13 mouse cellular contexts compared by ENCODE assay signal in the genomic region with DNA sequence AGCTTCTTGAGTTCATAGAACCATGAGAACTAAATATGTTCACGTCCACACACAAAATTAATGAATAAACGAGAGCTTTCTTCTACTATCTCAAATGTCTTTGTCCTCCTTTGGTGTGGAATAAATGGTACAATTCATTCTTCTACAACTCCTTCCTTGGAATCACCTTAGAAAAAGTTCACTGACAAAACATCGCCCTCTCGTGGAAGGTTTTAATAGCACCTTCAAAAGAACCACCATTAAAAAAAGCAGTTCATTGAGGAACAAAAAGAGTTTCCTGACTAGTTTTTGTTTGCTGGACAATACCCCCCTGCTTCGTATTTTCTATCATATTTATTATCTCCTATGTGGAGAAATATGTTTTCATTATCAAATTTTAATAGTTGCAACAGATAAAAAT. TPM values are rescaled to one million over a fixed set of nuclear protein-coding genes. Genes with fewer than 3 reads are reported as not detected.
DNase-seq lines count a peak whose midpoint lies in the region; ATAC-seq lines count a peak whose summit lies in the region.
"Had no signal": no experiment of that assay in that cellular context is flagged by ENCODE, and none has a peak within 500 bp of the region (broad histone marks: within the 10 kb centered on the region; RNA-seq: fewer than 3 reads in every experiment).

No protein-coding gene starts in this region.

- DNase-seq in cerebellum, postnatal 14 days, result peak; percentile 6 to 17
- DNase-seq in cerebellum, adult 11 months, result no peak
- peak; percentile 12 for DNase-seq in layer of hippocampus, adult 9-10 months (ENCODE audit: low spot score)
- no peak for DNase-seq in layer of hippocampus, adult 8-10 months (ENCODE audit: low spot score in 2 of 2)
- DNase-seq in 416B (ENCODE audit: low read depth), result peak; percentile 19
- peak; percentile 10 for DNase-seq in embryo, embryonic 9.5 days (ENCODE audit: extremely low spot score)
- DNase-seq in yolk sac, embryonic 10.5 days (ENCODE audit: low spot score), result no peak
- DNase-seq: kidney, adult 18-20 months had no signal

- no peak for ATAC-seq in activated CD4-positive, CD25-positive, alpha-beta regulatory T cell, adult 4 months

RNA-seq across cellular contexts. Expression of gene Rergl, which starts 40.7 kb away (rescaled TPM):
- total RNA-seq in layer of hippocampus, adult 8-10 months (2022), result not detected
- not detected for polyA plus RNA-seq in activated CD4-positive, CD25-positive, alpha-beta regulatory T cell, adult 4 months (2017; shearing (Covaris generic))
- total RNA-seq: heart, adult 8-10 months; megakaryocyte, adult 5-6 weeks had no signal
- polyA plus RNA-seq: limb, embryonic 15.5 days; neural tube, embryonic 14.5 days had no signal

Comparison
In these comparisons a context has a peak if more than half of its experiments do, and no peak if none do; other contexts are left out.
1. DNase-seq: peak in cerebellum, postnatal 14 days (2 of 2), layer of hippocampus, adult 9-10 months (single experiment), 416B (single experiment) and embryo, embryonic 9.5 days (single experiment); none in cerebellum, adult 11 months (single experiment), layer of hippocampus, adult 8-10 months (0 of 2) and yolk sac, embryonic 10.5 days (single experiment).